Mouse (Mus musculus) G1E (cell line): ENCODE measurements around the gene Pear1.

ENCODE experiments used
- CTCF ChIP-seq: IDR thresholded peaks from 2 replicates; pipeline ENCODE4 v1.5.1; 2012; ENCODE audit warnings: low read depth, low read length, inconsistent platforms, mixed read lengths
- GATA1 ChIP-seq: IDR thresholded peaks from 2 replicates; pipeline ENCODE4 v1.6.1; 2012; ENCODE audit warnings: borderline replicate concordance, low read length, inconsistent platforms, mixed read lengths
- POLR2AphosphoS5 ChIP-seq: IDR thresholded peaks from 2 replicates; pipeline ENCODE4 v1.6.1; 2012; ENCODE audit warnings: low read depth, low read length, inconsistent platforms; ENCODE audit not compliant: insufficient replicate concordance
- TAL1 ChIP-seq: conservative IDR thresholded peaks from 2 replicates; pipeline ENCODE4 v1.6.1; 2012; ENCODE audit warnings: low read depth, low read length, inconsistent platforms, mixed read lengths

GRCm38 (mm10) chr3:87796736-87797334, 27.3 kb downstream of the Pear1 start, which contains the start of gene Insrr:
- TF ChIP-seq CTCF (no peak), TAL1 (no peak), POLR2AphosphoS5 (no peak), GATA1 (no peak)
